Mouse (Mus musculus): Measurements from ENCODE around the gene Itih3. TPM values are rescaled to one million over a fixed set of nuclear protein-coding genes. Genes with fewer than 3 reads are reported as not detected.

Gene Itih3
- polyA plus RNA-seq, 2 experiments from 2014 or later = not detected

- ATAC-seq = no peak
These were observed 23.6 kb downstream of the Itih3 start for GRCm38 (mm10) chr14:30899972-30900371.

GRCm38 (mm10) chr14:30888271-30888732, 35.3 kb downstream of the Itih3 start:
- ATAC-seq = no peak

GRCm38 (mm10) chr14:30886204-30886603, 37.4 kb downstream of the Itih3 start, which contains the start of gene Itih4:
Gene Itih4, plus strand, starts transcription at chr14:30886476.
- no peak for ATAC-seq

- ATAC-seq = no peak
These were observed 38.3 kb downstream of the Itih3 start for GRCm38 (mm10) chr14:30885298-30885697.

- ATAC-seq = no peak
These were observed 41.8 kb downstream of the Itih3 start for GRCm38 (mm10) chr14:30881718-30882108.

- ATAC-seq = no peak
These were observed 42.5 kb downstream of the Itih3 start for GRCm38 (mm10) chr14:30880811-30881717.

- ATAC-seq = no peak
These were observed 43.3 kb downstream of the Itih3 start for GRCm38 (mm10) chr14:30880251-30880650.

GRCm38 (mm10) chr14:30879794-30880193, 43.8 kb downstream of the Itih3 start:
- ATAC-seq = no peak

GRCm38 (mm10) chr14:30878958-30879571, 44.5 kb downstream of the Itih3 start, which contains the start of gene Mustn1:
Gene Mustn1, plus strand, starts transcription at chr14:30879200.
- no peak for ATAC-seq

GRCm38 (mm10) chr14:30877827-30878226, 45.7 kb downstream of the Itih3 start:
- no peak for ATAC-seq

GRCm38 (mm10) chr14:30876451-30876850, 47.1 kb downstream of the Itih3 start:
- no peak for ATAC-seq

- ATAC-seq = no peak
These were observed 47.6 kb downstream of the Itih3 start for GRCm38 (mm10) chr14:30875955-30876354.

GRCm38 (mm10) chr14:30875130-30875865, 48.3 kb downstream of the Itih3 start:
- no peak for ATAC-seq

- no peak for ATAC-seq
These were observed 49.4 kb downstream of the Itih3 start for GRCm38 (mm10) chr14:30874095-30874700.

GRCm38 (mm10) chr14:30870206-30871147, 53.1 kb downstream of the Itih3 start:
- ATAC-seq = no peak

- ATAC-seq = no peak
These were observed 54.2 kb downstream of the Itih3 start for GRCm38 (mm10) chr14:30869391-30869801.

GRCm38 (mm10) chr14:30868826-30869225, 54.7 kb downstream of the Itih3 start:
- ATAC-seq = no peak

- no peak for ATAC-seq
These were observed 56.5 kb downstream of the Itih3 start for GRCm38 (mm10) chr14:30867042-30867441.

GRCm38 (mm10) chr14:30865311-30865710, 58.2 kb downstream of the Itih3 start:
- ATAC-seq = no peak

- ATAC-seq = no peak
These were observed 61.2 kb downstream of the Itih3 start for GRCm38 (mm10) chr14:30862368-30862767.

GRCm38 (mm10) chr14:30861421-30862125, 62.0 kb downstream of the Itih3 start:
- ATAC-seq = no peak
